Mouse (Mus musculus): ENCODE data around the gene Nkx1-2. TPM values are rescaled to one million over a fixed set of nuclear protein-coding genes. Genes with fewer than 3 reads are reported as not detected.

Gene Nkx1-2
- polyA plus RNA-seq, 1 experiment: not detected

DNA sequence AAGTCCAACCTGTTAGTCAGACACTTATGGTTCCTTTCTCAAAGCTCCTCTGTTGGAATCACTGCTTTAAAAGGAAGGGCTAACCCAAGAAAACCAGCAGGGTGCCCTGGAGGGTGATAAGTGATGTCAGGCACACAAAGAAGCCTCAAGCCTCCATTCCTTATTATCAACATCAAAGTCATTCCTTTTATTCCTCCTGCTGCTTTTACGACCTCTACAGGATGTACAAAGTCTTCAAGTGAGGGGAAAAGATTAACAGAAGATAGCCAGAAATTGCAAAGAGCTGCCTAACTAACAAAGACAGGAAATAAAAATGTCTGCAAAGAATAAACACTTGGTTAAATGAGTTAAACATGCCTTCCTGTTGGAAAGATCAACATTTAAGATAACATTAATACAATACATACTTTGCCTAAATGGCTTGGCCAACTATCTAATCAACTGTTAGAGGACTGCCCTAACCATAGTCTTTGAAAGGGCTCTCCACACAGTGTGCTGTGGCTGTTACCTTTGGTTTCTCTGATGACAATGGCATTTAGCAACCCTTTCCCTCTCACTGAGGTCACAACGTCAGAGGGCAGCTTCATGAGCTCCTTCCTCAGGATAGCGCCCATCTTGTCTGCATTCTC is 40.2 kb downstream of the Nkx1-2 start:
- Histone ChIP-seq H3K27ac (replicated peaks; ENCODE audit: low read depth, low read length) (peak overlapping the region; percentile 61), H3K4me1 (ENCODE audit: control insufficient read depth, insufficient read depth, insufficient read length, low read length) (peaks cover 9% of the 10 kb centered on the region; the same call in 1 of the 2 replicates), H3K4me3 (ENCODE audit: insufficient read depth, low read depth, low read length) (no peak overlapping the region)

DNA sequence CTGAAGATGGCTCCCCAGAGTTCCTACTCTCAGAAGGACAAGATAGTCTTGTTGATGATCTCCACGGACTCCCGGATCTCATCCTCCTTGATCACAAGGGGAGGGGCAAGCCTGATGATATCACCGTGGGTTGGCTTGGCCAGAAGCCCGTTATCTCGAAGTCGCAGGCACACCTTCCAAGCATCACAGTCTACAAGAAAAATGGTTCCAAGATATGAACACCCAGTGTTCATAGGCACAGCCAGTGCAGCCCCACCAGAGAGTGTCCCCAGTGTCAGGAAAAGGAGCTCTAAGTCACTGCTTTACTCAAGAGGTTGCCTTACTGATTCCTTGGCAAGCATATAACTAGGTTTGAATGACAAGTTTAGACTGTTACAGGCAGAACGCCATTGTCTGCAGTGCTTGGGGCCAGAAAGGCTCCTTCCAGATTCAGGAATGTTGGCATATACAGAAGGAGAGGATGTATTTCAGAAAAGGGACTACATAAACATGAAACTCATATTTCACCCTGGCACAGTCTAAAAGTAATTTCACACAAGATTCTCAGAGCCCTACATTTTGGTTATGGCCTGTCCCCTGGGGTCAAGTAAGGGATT is 41.2 kb downstream of the Nkx1-2 start:
- Histone ChIP-seq H3K4me3 (ENCODE audit: insufficient read depth, low read depth, low read length) (no peak overlapping the region), H3K27ac (replicated peaks; ENCODE audit: low read depth, low read length) (no peak overlapping the region), H3K4me1 (ENCODE audit: control insufficient read depth, insufficient read depth, insufficient read length, low read length) (peaks cover 9% of the 10 kb centered on the region; the same call in 1 of the 2 replicates)

DNA sequence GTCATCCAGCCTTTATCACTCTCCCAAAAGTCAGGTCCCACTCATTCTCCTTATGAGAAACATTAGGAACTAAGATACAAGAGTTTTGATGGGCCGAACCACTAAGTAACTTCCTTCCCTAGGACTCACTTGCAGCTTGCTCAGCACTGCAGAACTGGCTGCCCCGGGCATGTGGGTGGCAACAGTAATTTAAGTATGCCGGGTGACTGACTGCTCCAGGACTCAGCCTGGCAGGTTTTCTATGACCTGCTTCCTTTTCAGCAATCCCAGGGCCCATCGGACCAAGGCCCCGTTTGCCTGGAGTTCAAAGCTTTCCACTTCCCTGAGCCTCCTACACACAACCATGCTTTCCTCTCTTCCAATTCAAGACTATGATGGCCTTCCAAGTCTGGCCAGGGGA is 42.9 kb downstream of the Nkx1-2 start:
- H3K27ac ChIP-seq (replicated peaks; ENCODE audit: low read depth, low read length): no peak overlapping the region
- H3K4me3 ChIP-seq (ENCODE audit: insufficient read depth, low read depth, low read length): no peak overlapping the region
- peaks cover 9% of the 10 kb centered on the region; the same call in 1 of the 2 replicates for H3K4me1 ChIP-seq (ENCODE audit: control insufficient read depth, insufficient read depth, insufficient read length, low read length)

DNA sequence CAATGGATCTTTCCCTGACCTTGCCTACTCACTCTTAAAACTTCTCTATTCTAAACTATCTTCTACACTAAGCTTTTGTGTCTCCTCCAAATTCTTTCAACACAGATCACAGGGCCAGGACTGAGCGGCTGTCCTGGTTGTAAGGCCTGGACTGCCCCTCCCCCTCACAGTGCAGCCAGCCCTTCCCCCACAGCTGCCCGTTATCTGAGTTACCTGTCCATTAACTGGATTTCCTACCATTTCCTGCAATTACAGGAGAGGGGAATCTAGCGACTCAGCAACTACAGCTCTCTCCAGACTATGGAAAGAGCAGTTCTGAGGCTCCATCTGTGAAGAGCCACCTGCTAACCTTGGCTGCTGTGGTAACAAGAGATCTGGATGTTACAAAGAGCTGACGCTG is 43.5 kb downstream of the Nkx1-2 start:
- no peak overlapping the region for H3K27ac ChIP-seq (replicated peaks; ENCODE audit: low read depth, low read length)
- no peak overlapping the region for H3K4me3 ChIP-seq (ENCODE audit: insufficient read depth, low read depth, low read length)
- peaks cover 9% of the 10 kb centered on the region; the same call in 1 of the 2 replicates for H3K4me1 ChIP-seq (ENCODE audit: control insufficient read depth, insufficient read depth, insufficient read length, low read length)

DNA sequence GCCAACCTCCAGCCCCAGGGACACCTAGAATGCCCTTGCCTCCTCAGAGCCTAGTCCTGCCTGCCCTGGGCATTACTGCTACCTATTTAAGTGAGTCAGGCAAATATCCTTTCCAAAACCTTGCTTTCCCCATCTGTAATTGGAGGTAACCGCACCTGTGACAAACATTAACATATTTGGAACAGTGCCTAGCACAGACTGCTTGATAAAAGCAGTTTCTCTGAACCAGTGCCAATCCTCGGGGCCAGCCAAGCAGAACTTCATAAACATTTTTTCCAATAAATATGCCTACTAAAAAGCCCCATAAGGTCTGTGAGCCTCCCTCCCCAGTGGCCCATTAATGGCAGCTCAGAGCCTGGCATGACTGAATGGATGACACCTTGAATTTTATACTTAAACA is 45.3 kb downstream of the Nkx1-2 start:
- peaks cover 9% of the 10 kb centered on the region; the same call in 1 of the 2 replicates for H3K4me1 ChIP-seq (ENCODE audit: control insufficient read depth, insufficient read depth, insufficient read length, low read length)
- H3K4me3 ChIP-seq (ENCODE audit: insufficient read depth, low read depth, low read length): no peak overlapping the region
- H3K27ac ChIP-seq (replicated peaks; ENCODE audit: low read depth, low read length): no peak overlapping the region

DNA sequence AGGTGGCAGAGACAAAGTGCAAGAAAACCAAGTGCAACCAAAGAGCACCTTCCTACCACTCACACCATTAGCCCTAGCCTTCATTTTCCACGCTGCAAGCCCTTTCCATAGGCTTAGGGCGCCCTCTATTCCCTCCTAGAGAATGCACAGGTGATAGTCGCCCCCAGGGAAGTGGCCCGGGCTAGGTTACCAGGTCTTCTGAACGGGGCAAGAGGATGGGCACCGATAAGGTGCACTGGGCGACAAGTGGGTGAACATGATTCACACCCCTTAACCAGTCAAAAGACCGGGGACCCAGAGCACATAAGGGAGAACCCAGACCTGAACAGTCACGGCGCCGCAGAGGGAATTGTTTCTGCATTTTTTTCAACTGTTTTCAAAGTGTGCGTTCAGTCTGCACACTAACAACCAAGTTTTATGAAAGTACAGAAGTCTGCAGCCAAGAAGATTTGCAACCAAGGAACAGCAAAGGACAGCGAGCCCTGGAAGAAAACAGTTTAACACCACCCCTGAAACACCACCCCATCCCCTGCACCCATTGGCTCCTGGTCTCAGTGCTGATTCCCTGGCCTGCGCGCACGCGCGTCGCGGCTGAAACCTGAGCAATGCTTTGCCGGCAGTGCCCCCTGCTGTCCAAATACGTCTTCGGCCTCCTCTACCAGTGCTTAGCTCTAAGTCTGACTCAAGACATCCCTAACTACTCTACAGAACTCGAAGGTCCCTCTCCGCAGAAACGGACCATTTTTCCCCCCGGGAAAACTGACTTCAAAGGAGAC is 47.9 kb downstream of the Nkx1-2 start:
- peak overlapping the region; percentile 57 for H3K4me3 ChIP-seq (ENCODE audit: insufficient read depth, low read depth, low read length)
- H3K4me1 ChIP-seq (ENCODE audit: control insufficient read depth, insufficient read depth, insufficient read length, low read length): 0 out of 2 replicates have a peak, but pooled peaks cover 4% of the 10 kb centered on the region
- no peak overlapping the region for H3K27ac ChIP-seq (replicated peaks; ENCODE audit: low read depth, low read length)

DNA sequence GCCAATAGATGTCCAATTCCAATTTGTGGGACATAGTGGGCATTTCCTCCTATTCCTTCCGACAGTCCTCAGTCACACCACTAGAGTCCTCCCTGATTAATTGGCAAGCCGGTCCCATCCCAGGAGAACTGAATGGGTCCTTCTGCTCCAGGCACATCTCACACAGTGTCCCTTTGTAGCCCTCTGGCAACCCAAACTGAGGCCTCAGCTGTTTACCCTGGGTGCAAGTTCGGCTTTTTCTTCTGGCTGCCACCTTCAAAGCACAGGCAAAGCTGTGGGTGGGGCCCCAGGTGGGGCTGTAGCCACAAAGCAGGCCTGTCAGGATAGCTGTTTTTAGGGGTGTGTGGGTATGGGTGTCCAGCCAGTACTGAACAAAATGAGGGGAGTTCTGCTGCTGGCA is 52.3 kb downstream of the Nkx1-2 start:
- Histone ChIP-seq H3K4me1 (ENCODE audit: control insufficient read depth, insufficient read depth, insufficient read length, low read length) (no peaks in the 10 kb centered on the region), H3K4me3 (ENCODE audit: insufficient read depth, low read depth, low read length) (no peak overlapping the region), H3K27ac (replicated peaks; ENCODE audit: low read depth, low read length) (no peak overlapping the region)

Other genes starting within 250 kb of the Nkx1-2 start
- 50.3 and 75.2 TPM in 2 replicates for gene Oat, start 23.2 kb downstream of the Nkx1-2 start, polyA plus RNA-seq (2012; ENCODE audit: insufficient read depth, insufficient read length, missing spikeins)
- 11.1 and 13.9 TPM in 2 replicates for gene Lhpp, start 11.0 kb upstream of the Nkx1-2 start, polyA plus RNA-seq (2012; ENCODE audit: insufficient read depth, insufficient read length, missing spikeins)
- gene Fam53b, start 214.2 kb upstream of the Nkx1-2 start, polyA plus RNA-seq (2012; ENCODE audit: insufficient read depth, insufficient read length, missing spikeins): 44.1 and 50.2 TPM in 2 replicates

All from brown adipose tissue, adult 24 weeks (tissue).